In the genomic region with DNA sequence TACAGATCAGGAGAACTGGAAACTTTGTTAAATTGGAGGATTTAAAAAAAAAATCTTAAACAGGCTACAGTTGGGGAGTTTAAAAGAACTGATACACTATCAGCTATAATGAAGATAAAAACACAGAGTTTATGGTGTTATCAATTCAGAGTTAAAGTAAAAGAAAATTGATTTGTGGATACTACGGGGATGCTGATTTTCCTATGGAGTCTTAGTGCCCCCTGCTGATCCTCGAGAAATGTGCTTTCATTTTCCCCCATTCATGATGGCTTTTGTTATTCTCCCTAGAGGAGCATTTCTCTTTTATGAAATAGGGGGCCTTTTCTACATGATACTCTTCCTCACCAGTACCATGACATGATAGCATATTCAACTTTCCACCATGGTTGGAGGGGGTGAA, we compare ENCODE assay signal across 9 mouse cellular contexts. TPM values are rescaled to one million over a fixed set of nuclear protein-coding genes. Genes with fewer than 3 reads are reported as not detected.
DNase-seq lines count a peak whose midpoint lies in the region; ATAC-seq lines count a peak whose summit lies in the region.
"Had no signal": no experiment of that assay in that cellular context is flagged by ENCODE, and none has a peak within 500 bp of the region (broad histone marks: within the 10 kb centered on the region; RNA-seq: fewer than 3 reads in every experiment).

No protein-coding gene starts in this region.

- no peak overlapping the region for H3K4me3 ChIP-seq in midbrain, embryonic 14.5 days (replicated peaks; ENCODE audit: low read depth, low read length)
- H3K4me3 ChIP-seq: liver, embryonic 15.5 days had no signal

- H3K27me3 ChIP-seq in midbrain, embryonic 14.5 days (ENCODE audit: control insufficient read depth, insufficient read depth, low read length), result no peaks in the 10 kb centered on the region
- H3K27me3 ChIP-seq: liver, embryonic 15.5 days had no signal

- peak; percentile 45 for DNase-seq in layer of hippocampus, adult 11-12 months (ENCODE audit: low spot score)
- DNase-seq in layer of hippocampus, adult 9-11 months, result no peak
- DNase-seq in brain, embryonic 18.5 days (ENCODE audit: low read depth, low spot score), result peak; percentile 14
- DNase-seq in midbrain, embryonic 14.5 days, result peak; percentile 79
- DNase-seq in natural killer cell, adult 2 months (ENCODE audit: low spot score in 2 of 2), result no peak

- no peaks in the 10 kb centered on the region for H3K9me3 ChIP-seq in midbrain, embryonic 14.5 days (ENCODE audit: control insufficient read depth, low read length)
- H3K9me3 ChIP-seq: liver, embryonic 15.5 days had no signal

- no peaks in the 10 kb centered on the region for H3K4me1 ChIP-seq in midbrain, embryonic 14.5 days (ENCODE audit: control insufficient read depth, insufficient read depth, low read length)
- H3K4me1 ChIP-seq: liver, embryonic 15.5 days had no signal

- no peak overlapping the region for H3K9ac ChIP-seq in midbrain, embryonic 14.5 days (replicated peaks; ENCODE audit: low read length)
- H3K9ac ChIP-seq: liver, embryonic 15.5 days had no signal

- 46% methylated on average over 2 of the region's 2 CpGs for WGBS in midbrain, embryonic 14.5 days

- H3K27ac ChIP-seq in midbrain, embryonic 14.5 days (replicated peaks; ENCODE audit: low read depth, low read length), result no peak overlapping the region
- H3K27ac ChIP-seq: liver, embryonic 15.5 days had no signal

- no peaks in the 10 kb centered on the region for H3K36me3 ChIP-seq in midbrain, embryonic 14.5 days (ENCODE audit: control insufficient read depth, insufficient read depth, low read length)
- H3K36me3 ChIP-seq: liver, embryonic 15.5 days had no signal

- H3K4me2 ChIP-seq in midbrain, embryonic 14.5 days (ENCODE audit: low read length), result no peak overlapping the region
- H3K4me2 ChIP-seq: liver, embryonic 15.5 days had no signal

- peak; percentile 64 to 69 for ATAC-seq in hematopoietic stem cell, adult 5-6 weeks (replicated peaks in 1 of 2; ENCODE audit: insufficient read depth in 1 of 2, low FRiP score in 2 of 2, low TSS enrichment in 1 of 2, low read depth in 1 of 2, poor library complexity in 2 of 2, severe bottlenecking in 2 of 2)
- ATAC-seq in midbrain, embryonic 14.5 days (ENCODE audit: low FRiP score, low TSS enrichment), result no peak; the same call in 1 of the 2 replicates
- no peak for ATAC-seq in activated CD4-positive, CD25-positive, alpha-beta regulatory T cell, adult 4 months
- no peak for ATAC-seq in erythroid progenitor cell, adult 5-6 weeks (replicated peaks; ENCODE audit: low FRiP score, poor library complexity, severe bottlenecking)

RNA-seq across cellular contexts. Expression of gene A730009L09Rik, which starts 19.5 kb away (rescaled TPM):
- not detected in 2 replicates for total RNA-seq in hematopoietic stem cell, adult 5-6 weeks (2017)
- polyA plus RNA-seq in midbrain, embryonic 14.5 days (2014; fragmentation: Nextera tagmentation; extraction: Ambion mirVana), result not detected in 2 replicates
- not detected for polyA plus RNA-seq in activated CD4-positive, CD25-positive, alpha-beta regulatory T cell, adult 4 months (2017; shearing (Covaris generic))
- not detected in 2 replicates for total RNA-seq in erythroid progenitor cell, adult 5-6 weeks (2015; ENCODE audit: low replicate concordance)
- not detected in 2 replicates for total RNA-seq in erythroid progenitor cell, adult 5-6 weeks (2017; ENCODE audit: low replicate concordance)
- polyA plus RNA-seq: liver, embryonic 15.5 days had no signal

Comparison
In these comparisons a context has a peak if more than half of its experiments do, and no peak if none do; other contexts are left out.
1. DNase-seq: peak in layer of hippocampus, adult 11-12 months (single experiment), brain, embryonic 18.5 days (single experiment) and midbrain, embryonic 14.5 days (single experiment); none in layer of hippocampus, adult 9-11 months (single experiment) and natural killer cell, adult 2 months (0 of 2).
2. ATAC-seq: peak in hematopoietic stem cell, adult 5-6 weeks (2 of 2); none in midbrain, embryonic 14.5 days (single experiment), activated CD4-positive, CD25-positive, alpha-beta regulatory T cell, adult 4 months (single experiment) and erythroid progenitor cell, adult 5-6 weeks (single experiment).